Mouse (Mus musculus) embryonic facial prominence, embryonic 13.5 days (tissue): ENCODE measurements at regions not wholly inside any gene's neighbourhood (a gene's known extent, or its start where the extent isn't known, plus 50 kb on each side); places are given as distances from the start of the nearest gene placed in this dataset.

Experiments used
- ATAC-seq: fragments of 200-750 bp; cut with Nextera tagmentation; 2 replicates; pipeline ENCODE4 v1.8.0; 2017; ENCODE audit warnings: low read depth; ENCODE audit not compliant: insufficient number of reproducible peaks, insufficient read depth, low FRiP score, low TSS enrichment
- H3K27ac ChIP-seq: fragments of 300-500 bp; sonication (generic); 2 replicates; pipeline ENCODE4 v1.5.1; 2015; ENCODE audit warnings: moderate library complexity, mild to moderate bottlenecking, inconsistent platforms
- H3K27me3 ChIP-seq: fragments of 300-500 bp; sonication (generic); 2 replicates; pipeline ENCODE4 v1.6.1; 2015; ENCODE audit warnings: mild to moderate bottlenecking, inconsistent platforms
- H3K36me3 ChIP-seq: fragments of 300-500 bp; sonication (generic); 2 replicates; pipeline ENCODE4 v1.6.1; 2015; ENCODE audit warnings: mild to moderate bottlenecking, inconsistent platforms
- H3K4me1 ChIP-seq: fragments of 300-500 bp; sonication (generic); 2 replicates; pipeline ENCODE4 v1.6.1; 2015; ENCODE audit warnings: inconsistent platforms
- H3K4me2 ChIP-seq: fragments of 300-500 bp; sonication (generic); 2 replicates; pipeline ENCODE4 v1.6.1; 2015; ENCODE audit warnings: moderate library complexity, mild to moderate bottlenecking, inconsistent platforms
- H3K4me3 ChIP-seq: fragments of 300-500 bp; sonication (generic); 2 replicates; pipeline ENCODE4 v1.5.1; 2015; ENCODE audit warnings: mild to moderate bottlenecking, inconsistent platforms
- H3K9ac ChIP-seq: fragments of 300-500 bp; sonication (generic); 2 replicates; pipeline ENCODE4 v1.6.1; 2015; ENCODE audit warnings: mild to moderate bottlenecking, inconsistent platforms
- H3K9me3 ChIP-seq: fragments of 300-500 bp; sonication (generic); 2 replicates; pipeline ENCODE4 v1.6.1; 2016; ENCODE audit warnings: inconsistent platforms
- WGBS: fragments of 180-500 bp; shearing (Covaris S2); methylation state at CpG from one replicate; pipeline ENCODE4 v1.1.7; 2015; ENCODE audit warnings: mixed read lengths; 5-methylcytosine and 5-hydroxymethylcytosine counted together

DNA sequence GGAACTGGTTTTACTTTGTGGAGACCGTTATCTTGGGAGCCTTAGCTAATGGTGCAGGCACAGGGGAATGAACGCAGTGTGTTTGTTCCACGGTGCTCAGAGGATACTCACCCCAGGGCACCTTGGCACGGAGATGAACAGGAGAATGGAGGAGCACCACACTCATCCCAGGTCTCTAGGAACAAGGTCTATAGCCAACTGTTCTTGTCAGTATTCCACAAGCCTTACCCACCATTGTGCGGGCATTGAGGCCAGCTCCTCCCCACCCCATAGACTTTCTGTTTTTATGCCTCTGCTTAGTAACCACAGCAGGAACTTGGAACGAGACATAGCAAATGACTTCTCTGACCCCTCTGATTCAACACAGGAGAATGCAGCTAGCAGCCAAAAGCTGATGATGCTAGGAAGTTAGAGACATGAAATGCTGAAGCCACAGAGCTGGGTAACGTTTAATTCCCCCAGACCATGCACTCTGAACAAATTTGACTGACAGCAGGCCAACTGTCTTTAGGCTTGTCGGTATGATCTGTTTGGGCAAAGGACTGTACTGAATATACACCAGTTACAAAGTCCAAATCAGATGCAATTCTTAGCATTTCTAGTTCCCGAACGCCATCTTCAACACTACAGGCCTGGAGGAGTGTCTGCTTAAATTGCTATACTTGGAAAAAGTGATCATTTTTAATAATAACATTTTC, 321.2 kb upstream of the Map3k7 start:
- H3K9ac ChIP-seq, result no peak overlapping the region
- no peak overlapping the region for H3K27ac ChIP-seq
- H3K27me3 ChIP-seq, result no peaks in the 10 kb centered on the region
- no peak for ATAC-seq
- WGBS, result 58% methylated on average over 10 of the region's 10 CpGs
- H3K4me1 ChIP-seq, result 0 out of 2 replicates have a peak, but pooled peaks cover 4% of the 10 kb centered on the region
- H3K4me2 ChIP-seq, result peak overlapping the region; percentile 26; the same call in 1 of the 2 replicates
- H3K4me3 ChIP-seq, result no peak overlapping the region
- H3K9me3 ChIP-seq, result no peaks in the 10 kb centered on the region
- H3K36me3 ChIP-seq, result no peaks in the 10 kb centered on the region

DNA sequence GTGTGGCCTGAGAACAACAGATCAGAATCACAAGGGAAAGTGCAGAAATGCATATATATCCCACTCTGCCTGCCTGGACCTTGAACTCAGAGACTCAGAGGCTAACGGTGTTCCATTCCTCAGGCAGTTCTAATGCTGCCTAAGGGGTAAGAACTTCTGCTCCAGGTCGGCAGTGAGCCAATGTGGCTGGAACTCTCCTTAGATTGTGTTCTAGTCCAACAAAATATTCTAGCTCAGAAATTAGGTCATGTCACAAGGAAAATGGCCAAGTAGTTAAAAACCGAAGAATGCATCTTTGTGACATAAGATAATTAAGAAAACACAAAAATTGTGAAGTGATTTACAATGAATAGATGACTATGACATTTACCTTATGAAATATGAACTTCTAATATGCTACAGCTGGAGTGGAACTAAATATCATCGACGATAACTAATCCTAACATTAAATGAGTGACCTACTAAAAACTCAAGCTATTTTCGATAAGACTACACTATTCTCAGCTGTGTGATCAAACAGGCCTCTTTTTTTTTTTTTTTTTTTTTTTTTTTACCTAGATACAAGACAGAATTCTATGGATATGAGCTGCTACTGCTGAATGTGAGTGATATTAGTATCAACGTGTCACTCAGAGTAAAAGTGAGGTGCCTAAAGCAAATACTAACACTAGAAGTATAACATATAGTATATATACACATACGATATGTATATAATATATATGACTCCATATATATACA, 315.1 kb upstream of the Map3k7 start:
- 85% methylated on average over 8 of the region's 8 CpGs for WGBS
- Histone ChIP-seq H3K9me3 (no peaks in the 10 kb centered on the region), H3K27me3 (no peaks in the 10 kb centered on the region), H3K4me1 (no peaks in the 10 kb centered on the region), H3K4me2 (no peak overlapping the region), H3K9ac (no peak overlapping the region), H3K36me3 (no peaks in the 10 kb centered on the region), H3K4me3 (no peak overlapping the region), H3K27ac (no peak overlapping the region)
- no peak for ATAC-seq

DNA sequence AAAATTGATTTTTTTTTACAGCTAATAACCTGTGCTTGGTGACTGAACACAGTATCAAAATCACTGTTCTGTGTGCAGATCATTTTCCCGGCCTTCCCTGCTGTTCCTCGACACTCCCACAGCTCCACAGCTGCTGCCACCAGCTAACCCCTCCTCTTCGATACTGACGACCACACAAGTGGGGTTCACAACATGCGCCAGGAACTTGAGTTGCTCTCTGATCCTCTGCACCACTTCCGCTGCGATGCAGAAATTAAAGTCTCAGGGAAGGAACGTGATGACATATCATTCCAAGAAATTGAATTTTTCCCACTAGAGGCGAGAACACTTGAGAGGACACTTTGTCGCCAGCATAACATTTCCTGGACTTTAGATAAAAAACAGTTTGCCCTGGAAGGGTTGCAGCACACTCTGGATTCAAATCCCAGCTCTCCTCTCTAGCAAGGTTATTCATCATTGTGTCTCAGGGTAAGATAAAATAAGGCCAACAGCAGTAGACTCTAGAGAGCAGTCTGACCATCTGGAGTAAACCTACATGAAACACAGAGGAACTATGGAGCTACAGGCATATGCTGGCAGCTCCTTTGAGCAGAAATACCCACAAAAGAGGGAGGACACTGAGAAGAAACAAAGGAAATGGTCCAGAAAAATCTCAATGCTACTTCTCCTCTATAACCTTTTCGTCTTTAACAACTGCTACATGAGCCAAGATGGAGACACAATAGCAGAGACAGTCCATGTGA, 308.4 kb upstream of the Map3k7 start:
- H3K27me3 ChIP-seq, result no peaks in the 10 kb centered on the region
- no peaks in the 10 kb centered on the region for H3K36me3 ChIP-seq
- H3K4me2 ChIP-seq, result no peak overlapping the region
- no peak overlapping the region for H3K27ac ChIP-seq
- H3K9me3 ChIP-seq, result no peaks in the 10 kb centered on the region
- no peak overlapping the region for H3K9ac ChIP-seq
- 79% methylated on average over 11 of the region's 11 CpGs for WGBS
- ATAC-seq, result no peak
- peaks cover under 1% of the 10 kb centered on the region; the same call in 1 of the 2 replicates for H3K4me1 ChIP-seq
- no peak overlapping the region for H3K4me3 ChIP-seq

DNA sequence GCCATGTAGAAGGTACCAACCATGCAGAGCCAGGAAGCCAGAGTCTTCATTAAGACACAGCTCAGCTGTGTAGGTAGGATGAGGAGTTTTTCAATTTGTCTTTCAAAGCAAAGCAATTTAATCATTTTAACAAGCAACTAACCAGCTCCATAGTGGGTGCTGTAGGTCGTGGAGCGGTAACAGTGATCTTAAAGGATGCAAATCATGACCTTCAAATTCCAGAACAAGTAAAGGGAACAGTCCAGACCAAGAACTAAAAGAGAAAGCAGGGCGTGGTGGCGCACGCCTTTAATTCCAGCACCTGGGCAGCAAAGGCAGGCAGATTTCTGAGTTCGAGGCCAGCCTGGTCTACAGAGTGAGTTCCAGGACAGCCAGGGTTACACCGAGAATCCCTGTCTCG, 307.8 kb upstream of the Map3k7 start:
- peaks cover 6% of the 10 kb centered on the region for H3K4me1 ChIP-seq
- H3K36me3 ChIP-seq, result no peaks in the 10 kb centered on the region
- no peak for ATAC-seq
- 90% methylated on average over 8 of the region's 8 CpGs for whole genome bisulfite sequencing
- no peak overlapping the region for H3K4me3 ChIP-seq
- no peak overlapping the region for H3K27ac ChIP-seq
- H3K27me3 ChIP-seq, result no peaks in the 10 kb centered on the region
- no peak overlapping the region for H3K9ac ChIP-seq
- H3K4me2 ChIP-seq, result no peak overlapping the region
- no peaks in the 10 kb centered on the region for H3K9me3 ChIP-seq

DNA sequence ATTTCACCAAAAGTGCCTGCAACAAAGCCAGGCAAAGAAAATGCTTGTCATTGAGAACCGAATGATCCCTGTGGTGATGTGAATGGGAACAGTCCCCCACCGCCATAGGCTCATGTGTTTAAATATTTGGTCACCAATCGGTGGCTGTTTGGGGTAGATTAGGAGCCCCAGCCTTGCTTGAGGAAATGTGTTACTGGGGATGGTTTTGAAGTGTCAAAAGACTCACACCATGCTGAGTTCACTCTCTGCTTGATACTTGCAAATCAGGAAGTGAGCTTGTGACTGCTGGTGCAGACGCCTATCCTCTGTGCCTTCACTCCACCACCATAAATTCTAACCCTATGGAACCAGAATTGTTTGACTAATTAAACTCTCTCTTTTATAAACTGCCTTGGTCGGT, 305.1 kb upstream of the Map3k7 start:
- Histone ChIP-seq H3K9me3 (no peaks in the 10 kb centered on the region), H3K4me1 (peaks cover 12% of the 10 kb centered on the region), H3K4me3 (no peak overlapping the region), H3K27me3 (no peaks in the 10 kb centered on the region), H3K9ac (no peak overlapping the region), H3K27ac (no peak overlapping the region), H3K4me2 (no peak overlapping the region), H3K36me3 (no peaks in the 10 kb centered on the region)
- 75% methylated on average over 5 of the region's 5 CpGs for WGBS
- no peak for ATAC-seq

DNA sequence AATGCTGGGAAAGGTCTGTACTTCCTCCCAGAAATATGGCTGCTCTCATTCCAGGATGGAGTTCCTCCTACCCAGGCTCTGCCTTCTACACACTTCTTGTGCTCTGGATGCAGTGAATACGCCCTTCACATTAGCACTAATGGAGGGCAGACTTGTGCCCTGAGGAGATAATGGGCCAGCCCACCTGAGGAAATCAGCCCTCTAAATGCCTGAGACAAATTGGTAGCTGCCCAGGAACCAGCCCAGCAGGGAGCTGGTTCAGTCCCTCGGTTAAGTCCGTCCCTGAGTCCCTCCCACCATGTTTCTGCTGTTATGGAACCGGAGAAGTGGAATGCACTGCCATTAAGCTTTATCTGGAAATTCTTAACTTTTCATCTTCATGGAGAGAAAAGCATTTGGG, 303.0 kb upstream of the Map3k7 start:
- Histone ChIP-seq H3K4me2 (peak overlapping the region; percentile 22; the same call in 1 of the 2 replicates), H3K36me3 (no peaks in the 10 kb centered on the region), H3K27ac (no peak overlapping the region), H3K9me3 (no peaks in the 10 kb centered on the region), H3K27me3 (no peaks in the 10 kb centered on the region), H3K9ac (no peak overlapping the region), H3K4me1 (peaks cover 12% of the 10 kb centered on the region), H3K4me3 (no peak overlapping the region)
- 23% methylated on average over 4 of the region's 4 CpGs for WGBS
- no peak for ATAC-seq

DNA sequence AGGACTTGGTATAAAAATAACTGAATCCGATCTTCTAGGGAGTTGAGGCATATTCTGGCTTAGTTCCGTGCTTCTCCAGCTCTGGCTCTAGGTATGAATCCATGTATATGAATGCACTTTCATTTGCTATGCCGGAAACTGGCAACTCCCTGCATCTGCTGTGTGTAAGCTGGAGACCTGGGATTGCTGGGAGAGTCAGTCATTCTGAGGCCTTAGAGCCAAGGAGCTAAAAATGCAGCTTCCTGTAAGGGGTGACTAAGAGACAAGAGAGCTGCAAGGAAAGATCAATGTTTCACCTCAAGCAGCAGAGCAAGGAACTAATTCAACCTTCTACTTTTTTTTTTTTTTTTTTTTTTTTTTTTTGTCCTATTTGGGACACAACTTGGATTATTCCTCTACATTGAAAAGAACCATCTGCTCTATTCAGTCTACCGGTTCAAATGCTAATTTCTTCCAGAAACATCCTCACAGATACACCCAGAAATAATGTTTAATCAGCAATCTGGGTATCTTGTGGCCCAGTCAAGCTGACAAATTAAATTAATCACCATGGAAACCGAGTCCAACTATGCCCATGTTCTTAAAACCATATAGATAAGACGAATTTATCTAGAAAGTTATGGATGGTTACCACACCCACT, 292.2 kb upstream of the Map3k7 start:
- Histone ChIP-seq H3K4me3 (no peak overlapping the region), H3K9ac (no peak overlapping the region), H3K27me3 (no peaks in the 10 kb centered on the region), H3K4me2 (no peak overlapping the region), H3K4me1 (no peaks in the 10 kb centered on the region), H3K27ac (no peak overlapping the region), H3K9me3 (no peaks in the 10 kb centered on the region), H3K36me3 (no peaks in the 10 kb centered on the region)
- ATAC-seq, result no peak
- WGBS, result 63% methylated on average over 6 of the region's 6 CpGs

DNA sequence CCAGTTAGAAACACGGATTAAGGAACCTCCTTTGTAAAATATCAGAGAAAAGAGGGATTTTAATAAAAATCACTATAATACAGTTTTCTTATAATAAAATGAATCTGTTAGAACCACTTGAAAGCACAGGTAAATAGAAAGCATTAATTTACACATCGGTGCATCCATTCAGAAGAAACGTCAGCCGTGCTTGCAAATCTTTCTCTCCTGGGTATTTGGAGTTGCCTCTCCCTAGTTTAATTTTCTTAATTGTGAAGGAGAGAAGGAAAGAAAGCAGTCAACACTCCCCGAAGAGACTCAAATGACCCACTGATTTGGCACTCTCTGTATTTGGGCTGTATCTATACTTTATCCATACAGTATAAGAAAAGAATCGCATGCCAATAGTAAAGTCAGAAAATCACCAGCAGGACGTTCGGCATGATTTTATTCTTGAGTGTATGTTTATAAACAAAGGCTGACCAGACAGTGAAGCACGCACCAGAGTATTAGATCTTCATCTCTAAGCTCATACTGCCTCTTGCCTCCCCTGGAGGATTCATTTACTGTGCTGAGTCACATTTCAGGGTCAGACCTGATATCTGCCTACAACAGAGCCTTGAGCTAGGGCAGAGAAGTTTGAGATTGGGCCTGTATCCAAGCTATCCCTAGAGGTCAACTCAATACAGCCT, 291.6 kb upstream of the Map3k7 start:
- no peak overlapping the region for H3K27ac ChIP-seq
- H3K4me3 ChIP-seq, result no peak overlapping the region
- no peak overlapping the region for H3K4me2 ChIP-seq
- no peaks in the 10 kb centered on the region for H3K9me3 ChIP-seq
- no peaks in the 10 kb centered on the region for H3K36me3 ChIP-seq
- H3K4me1 ChIP-seq, result no peaks in the 10 kb centered on the region
- H3K27me3 ChIP-seq, result no peaks in the 10 kb centered on the region
- ATAC-seq, result no peak
- H3K9ac ChIP-seq, result no peak overlapping the region
- WGBS, result 78% methylated on average over 9 of the region's 9 CpGs

DNA sequence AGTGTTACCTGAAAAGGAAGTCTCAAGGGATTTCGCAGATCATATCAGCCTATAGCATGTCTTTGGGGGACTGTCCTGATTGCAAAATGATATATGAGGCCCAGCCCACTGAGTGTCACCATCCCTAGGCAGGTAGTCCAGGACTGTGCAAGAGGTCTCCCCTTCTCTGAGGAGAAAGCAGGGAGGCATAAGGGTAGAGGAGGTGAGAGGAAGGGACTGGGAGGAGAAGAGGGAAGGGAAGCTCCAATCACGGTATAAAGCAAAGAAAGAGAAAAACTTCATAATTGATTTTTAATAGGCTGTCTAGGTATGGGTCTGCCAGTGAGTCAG, 291.1 kb upstream of the Map3k7 start:
- Histone ChIP-seq H3K36me3 (no peaks in the 10 kb centered on the region), H3K4me3 (no peak overlapping the region), H3K9ac (no peak overlapping the region), H3K27ac (no peak overlapping the region), H3K27me3 (no peaks in the 10 kb centered on the region), H3K9me3 (no peaks in the 10 kb centered on the region), H3K4me2 (no peak overlapping the region), H3K4me1 (no peaks in the 10 kb centered on the region)
- WGBS, result 89% methylated on average over 2 of the region's 2 CpGs
- no peak for ATAC-seq

DNA sequence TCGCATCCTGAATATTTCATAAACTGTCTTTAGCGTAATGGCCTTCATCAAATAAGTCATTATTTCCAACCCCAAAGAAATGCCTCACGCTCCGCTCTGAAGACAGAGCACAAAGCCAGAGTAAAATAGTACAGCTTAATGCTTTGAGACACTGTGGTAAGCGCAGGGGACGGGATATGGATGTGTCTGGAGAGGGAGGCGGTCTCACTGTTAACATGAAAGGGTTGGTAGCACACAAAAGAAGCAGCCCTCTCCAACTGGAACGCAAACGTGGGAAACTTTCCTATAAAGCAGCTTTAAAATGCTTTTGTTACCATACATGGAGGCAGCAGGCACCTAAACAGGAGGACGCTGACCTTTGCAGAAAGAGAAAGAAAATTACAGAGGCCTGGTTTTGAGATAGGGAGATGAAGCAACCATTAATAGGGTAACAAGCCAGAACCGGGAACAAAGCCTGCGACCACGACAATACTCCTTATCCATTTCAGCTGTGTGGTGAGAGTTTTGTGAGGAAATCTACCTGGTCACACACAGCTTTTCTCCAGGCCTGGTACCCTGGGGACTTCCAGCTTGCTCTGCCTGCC, 284.8 kb upstream of the Map3k7 start:
- no peaks in the 10 kb centered on the region for H3K9me3 ChIP-seq
- H3K36me3 ChIP-seq, result no peaks in the 10 kb centered on the region
- H3K4me3 ChIP-seq, result no peak overlapping the region
- no peaks in the 10 kb centered on the region for H3K4me1 ChIP-seq
- H3K4me2 ChIP-seq, result no peak overlapping the region
- no peak for ATAC-seq
- 80% methylated on average over 13 of the region's 13 CpGs for WGBS
- no peaks in the 10 kb centered on the region for H3K27me3 ChIP-seq
- H3K27ac ChIP-seq, result no peak overlapping the region
- H3K9ac ChIP-seq, result no peak overlapping the region

DNA sequence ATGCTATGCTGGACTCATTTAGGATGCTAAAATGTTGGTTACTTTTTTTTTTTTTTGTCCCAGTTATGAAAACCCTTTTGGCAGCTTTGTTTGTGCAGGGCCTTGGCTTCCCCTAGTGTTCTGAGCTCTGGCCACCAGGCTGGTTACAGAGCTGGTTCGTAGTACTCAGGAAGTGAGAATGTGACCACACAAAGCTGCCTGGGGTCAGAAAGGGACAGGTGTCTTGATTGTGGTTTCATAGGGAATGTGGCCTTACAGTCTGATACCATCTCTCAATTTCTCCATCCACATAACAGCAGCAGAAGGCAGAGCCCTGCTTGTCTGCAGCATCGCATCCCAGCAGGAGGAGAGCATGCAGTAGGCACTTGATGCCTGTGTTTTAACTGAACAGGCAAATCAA, 282.9 kb upstream of the Map3k7 start:
- H3K4me2 ChIP-seq, result no peak overlapping the region
- no peaks in the 10 kb centered on the region for H3K9me3 ChIP-seq
- no peak overlapping the region for H3K9ac ChIP-seq
- no peak overlapping the region for H3K4me3 ChIP-seq
- no peaks in the 10 kb centered on the region for H3K36me3 ChIP-seq
- no peak overlapping the region for H3K27ac ChIP-seq
- no peaks in the 10 kb centered on the region for H3K27me3 ChIP-seq
- no peak for ATAC-seq
- H3K4me1 ChIP-seq, result no peaks in the 10 kb centered on the region
- WGBS, result 86% methylated on average over 2 of the region's 2 CpGs
